Mouse (Mus musculus) left cerebral cortex, adult 2 months (tissue): ENCODE results near the gene Gm8797. TPM values are rescaled to one million over a fixed set of nuclear protein-coding genes. Genes with fewer than 3 reads are reported as not detected.
"Not testable (repeated sequence)": the region's sequence is repeated elsewhere in the genome, so short reads cannot be mapped to it uniquely, and the experiment has no call there.

Experiments used
- DNase-seq, 2 experiments: peaks; one replicate each; pipeline ENCODE4 v3.0.0; 2021 to 2022; ENCODE audit warnings: low spot score in 2 of 2, mixed read lengths in 1 of 2; ENCODE audit errors: extremely low spot score in 1 of 2
- H3K27ac ChIP-seq: fragments of 200-600 bp; 2 replicates; pipeline ENCODE4 v1.8.1; 2022
- H3K4me3 ChIP-seq: fragments of 200-600 bp; 2 replicates; pipeline ENCODE4 v1.8.1; 2022
- CTCF ChIP-seq: fragments of 200-600 bp; IDR thresholded peaks from 2 replicates; pipeline ENCODE4 v1.8.1; 2022; ENCODE audit warnings: antibody characterized with exemption, mild to moderate bottlenecking, moderate library complexity
- intact Hi-C: fragments of 180-260 bp; cut with DNase I; formaldehyde crosslinking; loops from one replicate; pipeline ENCODE4 v1.15.1; 2025
- long read RNA-seq, 2 experiments: library from polyadenylated mRNA; stranded (forward); transcript quantifications; one replicate each; pipeline ENCODE4 v2.0.0; 2021; ENCODE audit warnings: borderline mapping rate in 2 of 2
- total RNA-seq, 2 experiments: library from RNA; stranded (reverse); gene quantifications; 2 replicates each; pipeline ENCODE4 v1.2.3; 2021

Gene Gm8797
- total RNA-seq: 10 to 100 TPM; 10.4 to 16.0 TPM
- long read RNA-seq, experiment 1, partial matches to known transcripts: 0 of 3 reads
- long read RNA-seq, experiment 1, other reads (novel, unspliced or antisense): 0 of 3 reads
- long read RNA-seq, experiment 2, partial matches to known transcripts: 0 of 2 reads
- long read RNA-seq, experiment 2, other reads (novel, unspliced or antisense): 0 of 2 reads

DNA sequence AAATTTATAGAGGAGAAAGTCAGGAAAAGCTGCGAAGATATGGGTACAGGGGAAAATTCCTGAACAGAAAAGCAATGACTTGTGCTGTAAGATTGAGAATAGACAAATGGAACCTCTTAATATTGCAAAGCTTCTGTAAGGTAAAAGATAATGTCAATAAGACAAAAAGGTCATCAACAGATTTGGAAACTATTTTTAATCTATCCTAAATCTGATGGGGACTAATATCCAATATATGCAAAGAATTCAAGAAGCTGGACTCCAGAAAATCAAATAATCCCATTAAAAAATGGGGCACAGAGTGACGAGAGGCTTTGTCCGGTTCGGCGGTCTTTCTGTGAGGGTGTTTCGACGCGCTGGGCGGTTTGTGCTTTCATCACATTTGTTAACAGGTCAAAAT, at the start of gene Gm8797:
TSS of gene Gm8797 (plus strand) at position 301 of the 400 bp plus-strand sequence.
- DNase-seq, H3K27ac ChIP-seq, intact Hi-C loops, H3K4me3 ChIP-seq: not testable (repeated sequence)

DNA sequence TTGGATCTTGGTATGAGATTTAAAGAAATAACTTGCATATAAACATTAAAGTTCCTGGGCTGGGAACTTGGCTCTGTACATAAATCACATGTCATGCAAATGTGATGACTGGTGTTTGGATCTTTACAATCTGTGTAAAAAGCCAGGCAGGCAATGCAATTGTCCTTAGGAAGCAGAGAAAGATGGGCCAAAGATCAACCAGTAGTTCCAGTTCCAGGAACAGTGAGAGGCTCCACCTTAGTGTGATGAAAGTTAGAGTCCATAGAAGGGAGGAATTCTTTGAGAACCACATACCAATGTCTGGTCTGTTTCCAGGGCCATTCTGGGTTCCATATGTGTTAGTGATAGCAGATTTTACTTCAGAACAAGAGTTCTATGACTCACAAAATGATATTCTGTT, 36.1 kb upstream of the Gm8797 start:
- H3K27ac ChIP-seq: no peak overlapping the region
- TF ChIP-seq CTCF: no peak
- no peak for DNase-seq
- no peak overlapping the region for H3K4me3 ChIP-seq
- intact Hi-C loops: no loop called here

DNA sequence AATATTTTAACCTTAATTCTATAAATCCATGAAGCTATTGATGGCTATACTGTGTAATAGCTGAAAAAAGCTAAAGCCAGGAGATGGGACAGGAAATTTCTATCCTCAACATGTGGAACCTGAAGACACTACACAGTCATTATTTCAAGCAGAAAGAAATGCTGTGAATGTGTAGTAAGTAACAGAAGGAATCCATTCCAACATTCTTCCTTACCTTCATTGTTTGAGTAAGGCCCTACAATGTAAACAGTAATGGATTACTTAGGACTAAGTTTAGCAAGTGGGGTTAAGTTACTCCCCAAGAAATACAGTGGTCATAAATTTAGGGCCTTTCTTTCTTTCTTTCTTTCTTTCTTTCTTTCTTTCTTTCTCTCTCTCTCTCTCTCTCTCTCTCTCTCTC, 17.7 kb upstream of the Gm8797 start:
- no peak for DNase-seq
- intact Hi-C loops: no loop called here
- no peak for TF ChIP-seq CTCF
- Histone ChIP-seq H3K4me3 (no peak overlapping the region), H3K27ac (no peak overlapping the region)

DNA sequence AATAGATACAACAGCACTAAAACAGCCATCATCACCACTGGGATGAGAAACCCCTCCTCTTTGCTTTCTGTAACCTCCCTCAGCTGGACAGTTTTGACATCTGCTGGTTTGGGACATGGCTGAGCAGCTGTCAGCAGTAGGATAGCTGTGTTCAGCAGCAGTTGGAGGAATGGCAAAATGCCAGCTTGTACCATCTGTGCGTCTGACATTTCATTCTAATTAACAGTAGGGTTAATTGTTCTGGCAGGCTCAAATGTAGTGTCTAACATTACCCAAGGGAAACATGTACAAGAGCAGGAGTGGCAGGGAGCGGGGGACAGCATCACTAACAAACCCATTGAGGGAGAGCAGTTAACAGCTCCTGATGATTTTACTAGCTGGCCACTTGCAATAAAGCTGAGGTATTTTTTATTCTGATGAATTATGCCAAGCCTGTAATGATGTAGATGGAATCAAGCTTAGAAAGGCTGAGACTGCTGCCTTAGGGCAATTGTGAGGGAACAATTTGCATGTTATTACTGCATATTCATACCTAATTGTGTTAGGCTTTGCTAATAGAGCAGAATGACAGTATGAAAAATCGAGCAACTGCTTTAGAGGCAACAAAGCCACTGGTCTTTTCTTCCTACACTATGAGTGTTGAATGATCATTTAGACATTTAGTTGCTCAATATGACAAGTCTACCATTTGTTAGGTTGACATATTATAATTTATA, 4.3 kb downstream of the Gm8797 start:
- no peak for TF ChIP-seq CTCF
- intact Hi-C loops: no loop called here
- Histone ChIP-seq H3K4me3 (no peak overlapping the region), H3K27ac (no peak overlapping the region)
- DNase-seq: peak; percentile 9 to 25

DNA sequence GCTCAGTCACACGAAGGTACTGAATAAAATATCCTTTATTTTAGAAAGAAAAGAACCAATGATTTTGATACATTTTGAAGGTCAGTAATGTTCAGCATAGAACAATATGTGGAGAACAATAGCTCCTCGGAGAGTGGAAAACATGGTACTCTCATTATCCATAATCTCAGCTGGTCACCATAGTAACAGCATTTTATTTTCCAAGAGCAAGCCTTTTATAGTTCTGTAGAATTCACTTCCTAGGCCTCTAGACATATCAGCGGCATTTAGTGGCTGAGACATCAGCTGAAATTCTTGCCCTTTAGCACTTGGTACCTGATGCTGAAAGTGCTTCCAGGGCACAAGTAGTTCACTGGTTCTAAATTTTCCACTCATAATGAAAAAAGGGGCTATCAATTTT, 15.7 kb downstream of the Gm8797 start:
- DNase-seq: no peak
- TF ChIP-seq CTCF: no peak
- Histone ChIP-seq H3K27ac (no peak overlapping the region), H3K4me3 (no peak overlapping the region)
- intact Hi-C loops: no loop called here

DNA sequence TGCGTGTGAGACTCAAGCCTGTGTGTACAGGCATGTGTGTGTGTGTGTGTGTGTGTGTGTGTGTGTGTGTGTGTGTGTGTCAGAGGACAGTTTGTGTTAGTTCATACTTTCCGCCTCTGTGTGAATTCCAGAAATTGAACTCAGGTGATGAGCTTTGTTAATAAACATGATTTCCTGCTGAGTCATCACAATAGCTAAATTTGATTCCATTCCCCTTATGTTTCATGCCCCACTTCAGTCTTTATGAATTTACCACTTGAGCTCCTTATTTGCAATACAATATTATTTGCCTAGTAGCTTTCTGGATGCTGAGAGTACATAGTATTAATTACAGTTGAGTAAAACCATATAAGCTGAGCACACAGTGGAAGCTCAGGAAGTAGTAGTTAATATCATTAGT, 26.3 kb downstream of the Gm8797 start:
- Histone ChIP-seq H3K4me3 (no peak overlapping the region), H3K27ac (no peak overlapping the region)
- intact Hi-C loops: no loop called here
- TF ChIP-seq CTCF: no peak
- DNase-seq: no peak
